Comparison of ENCODE assay signal across 13 mouse cellular contexts in the genomic region with DNA sequence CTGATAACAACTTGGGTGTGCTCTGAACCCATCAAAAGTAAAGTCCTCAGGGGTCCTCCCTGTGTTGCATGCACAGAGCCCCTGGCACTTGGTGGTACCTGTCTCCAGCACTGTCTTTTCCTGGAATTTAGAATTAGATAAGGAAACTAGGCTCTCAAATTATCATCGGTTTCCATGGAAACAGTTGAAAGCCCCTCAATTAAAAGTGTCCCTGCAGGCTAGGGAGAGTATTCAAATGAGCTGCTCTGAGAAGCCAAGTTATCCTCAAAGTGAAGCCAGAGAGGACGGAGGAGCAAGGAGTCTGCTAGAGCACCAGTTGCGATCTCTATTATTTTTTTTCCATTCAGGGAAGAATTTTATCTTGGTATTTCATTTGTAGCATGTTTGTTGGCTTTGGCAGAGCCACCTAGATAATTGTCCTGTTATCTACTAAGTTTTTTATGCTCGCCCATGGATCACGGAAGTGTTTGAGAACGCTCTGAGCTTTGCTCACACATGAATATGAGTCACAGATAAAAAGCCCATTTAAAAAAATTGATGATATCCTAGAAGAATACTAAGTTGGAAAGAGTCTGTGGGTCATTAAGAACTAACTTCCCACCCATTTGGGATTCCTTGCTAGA.
A peak's percentile ranks its signal among the peaks of the same experiment; 100 is the strongest.
DNase-seq lines count a peak whose midpoint lies in the region; ATAC-seq lines count a peak whose summit lies in the region.
"Had no signal": no experiment of that assay in that cellular context is flagged by ENCODE, and none has a peak within 500 bp of the region (broad histone marks: within the 10 kb centered on the region; RNA-seq: fewer than 3 reads in every experiment).

No protein-coding gene starts in this region.

- no peaks in the 10 kb centered on the region for H3K27me3 ChIP-seq in heart, embryonic 12.5 days (replicated peaks)
- H3K27me3 ChIP-seq in heart, embryonic 10.5 days (ENCODE audit: insufficient read depth, poor library complexity, severe bottlenecking): no peaks in the 10 kb centered on the region
- H3K27me3 ChIP-seq in hindbrain, embryonic 14.5 days (ENCODE audit: control insufficient read depth, insufficient read depth, low read length): no peaks in the 10 kb centered on the region
- H3K27me3 ChIP-seq: midbrain, embryonic 12.5 days had no signal

- no peak overlapping the region; the same call in 1 of the 2 replicates for H3K27ac ChIP-seq in heart, embryonic 12.5 days (ENCODE audit: poor library complexity, severe bottlenecking)
- no peak overlapping the region for H3K27ac ChIP-seq in heart, embryonic 10.5 days
- H3K27ac ChIP-seq in hindbrain, embryonic 14.5 days: peak overlapping the region; percentile 20; the same call in 1 of the 2 replicates
- H3K27ac ChIP-seq: midbrain, embryonic 12.5 days had no signal

- H3K9me3 ChIP-seq in heart, embryonic 12.5 days (replicated peaks): 0 out of 2 replicates have a peak, but pooled peaks cover 2% of the 10 kb centered on the region
- H3K9me3 ChIP-seq in heart, embryonic 10.5 days: no peaks in the 10 kb centered on the region
- no peaks in the 10 kb centered on the region for H3K9me3 ChIP-seq in hindbrain, embryonic 14.5 days (ENCODE audit: control insufficient read depth, low read length)
- H3K9me3 ChIP-seq: midbrain, embryonic 12.5 days had no signal

- no peaks in the 10 kb centered on the region for H3K36me3 ChIP-seq in heart, embryonic 12.5 days
- H3K36me3 ChIP-seq in heart, embryonic 10.5 days: 0 out of 2 replicates have a peak, but pooled peaks cover 6% of the 10 kb centered on the region
- no peaks in the 10 kb centered on the region; the same call in none of the 2 replicates for H3K36me3 ChIP-seq in hindbrain, embryonic 14.5 days (replicated peaks; ENCODE audit: control insufficient read depth, insufficient read depth)

- no peak overlapping the region for H3K4me2 ChIP-seq in heart, embryonic 12.5 days
- H3K4me2 ChIP-seq in hindbrain, embryonic 14.5 days (replicated peaks): no peak overlapping the region
- H3K4me2 ChIP-seq: midbrain, embryonic 12.5 days had no signal

- H3K9ac ChIP-seq in heart, embryonic 12.5 days: no peak overlapping the region
- H3K9ac ChIP-seq in hindbrain, embryonic 14.5 days: no peak overlapping the region
- H3K9ac ChIP-seq: midbrain, embryonic 12.5 days had no signal

- 38% methylated on average over 6 of the region's 6 CpGs for WGBS in heart, embryonic 12.5 days
- 48% methylated on average over 6 of the region's 6 CpGs for WGBS in heart, embryonic 10.5 days
- 70% methylated on average over 6 of the region's 6 CpGs for WGBS in hindbrain, embryonic 14.5 days

- H3K4me3 ChIP-seq in heart, embryonic 12.5 days: no peak overlapping the region
- no peak overlapping the region for H3K4me3 ChIP-seq in heart, embryonic 10.5 days
- H3K4me3 ChIP-seq in hindbrain, embryonic 14.5 days (replicated peaks; ENCODE audit: low read length): no peak overlapping the region
- H3K4me3 ChIP-seq: midbrain, embryonic 12.5 days had no signal

- no peak for DNase-seq in heart, embryonic 10.5 days (ENCODE audit: low spot score)
- DNase-seq in testis, postnatal 14 days (ENCODE audit: low spot score): peak; percentile 15
- no peak for DNase-seq in testis, postnatal 10 days (ENCODE audit: low spot score)
- DNase-seq in hindbrain, embryonic 14.5 days (ENCODE audit: low spot score): no peak
- no peak for DNase-seq in retina, embryonic 14.5 days (ENCODE audit: low spot score)
- no peak for DNase-seq in adrenal gland, postnatal 14 days
- DNase-seq: cerebellum, adult 9-10 months; gastrocnemius, postnatal 10 days; right cerebral cortex, postnatal 14 days had no signal

- peaks cover 16% of the 10 kb centered on the region for H3K4me1 ChIP-seq in heart, embryonic 12.5 days (replicated peaks)
- peaks cover 8% of the 10 kb centered on the region; the same call in 1 of the 2 replicates for H3K4me1 ChIP-seq in heart, embryonic 10.5 days
- H3K4me1 ChIP-seq in hindbrain, embryonic 14.5 days (replicated peaks; ENCODE audit: control insufficient read depth, insufficient read depth, low read length): peaks cover 12% of the 10 kb centered on the region

- peak; percentile 48; the same call in 1 of the 2 replicates for ATAC-seq in heart, embryonic 12.5 days (ENCODE audit: insufficient number of reproducible peaks, low FRiP score)
- peak; percentile 54; the same call in 1 of the 2 replicates for ATAC-seq in hindbrain, embryonic 14.5 days (ENCODE audit: low FRiP score)
- ATAC-seq: inflammation-experienced regulatory T-cells, adult 6 months; lung, postnatal 0 days had no signal
